Mouse (Mus musculus) midbrain, embryonic 10.5 days (tissue): ENCODE measurements at regions not wholly inside any gene's neighbourhood (a gene's known extent, or its start where the extent isn't known, plus 50 kb on each side); places are given as distances from the start of the nearest gene placed in this dataset.

ENCODE experiments used
- DNase-seq: peaks from one replicate; pipeline ENCODE4 v3.0.0-alpha.2; 2017; ENCODE audit warnings: low spot score
- H3K27ac ChIP-seq: fragments of 300-500 bp; sonication (generic); replicated peaks from 2 replicates; pipeline ENCODE4 v1.5.1; 2016; ENCODE audit warnings: mild to moderate bottlenecking
- H3K27me3 ChIP-seq: fragments of 300-500 bp; sonication (generic); 2 replicates; pipeline ENCODE4 v1.6.1; 2016; ENCODE audit warnings: low read depth, mild to moderate bottlenecking; ENCODE audit not compliant: poor library complexity, severe bottlenecking
- H3K36me3 ChIP-seq: fragments of 300-500 bp; sonication (generic); 2 replicates; pipeline ENCODE4 v1.6.1; 2016; ENCODE audit warnings: mild to moderate bottlenecking, moderate library complexity
- H3K4me1 ChIP-seq: fragments of 300-500 bp; sonication (generic); 2 replicates; pipeline ENCODE4 v1.6.1; 2016
- H3K4me3 ChIP-seq: fragments of 300-500 bp; sonication (generic); 2 replicates; pipeline ENCODE4 v1.5.1; 2016; ENCODE audit warnings: mild to moderate bottlenecking, moderate library complexity
- H3K9me3 ChIP-seq: fragments of 300-500 bp; sonication (generic); replicated peaks from 2 replicates; pipeline ENCODE4 v1.6.1; 2016; ENCODE audit warnings: mild to moderate bottlenecking
- WGBS: fragments of 180-500 bp; shearing (Covaris S2); methylation state at CpG from one replicate; pipeline ENCODE4 v1.1.7; 2016; 5-methylcytosine and 5-hydroxymethylcytosine counted together

DNA sequence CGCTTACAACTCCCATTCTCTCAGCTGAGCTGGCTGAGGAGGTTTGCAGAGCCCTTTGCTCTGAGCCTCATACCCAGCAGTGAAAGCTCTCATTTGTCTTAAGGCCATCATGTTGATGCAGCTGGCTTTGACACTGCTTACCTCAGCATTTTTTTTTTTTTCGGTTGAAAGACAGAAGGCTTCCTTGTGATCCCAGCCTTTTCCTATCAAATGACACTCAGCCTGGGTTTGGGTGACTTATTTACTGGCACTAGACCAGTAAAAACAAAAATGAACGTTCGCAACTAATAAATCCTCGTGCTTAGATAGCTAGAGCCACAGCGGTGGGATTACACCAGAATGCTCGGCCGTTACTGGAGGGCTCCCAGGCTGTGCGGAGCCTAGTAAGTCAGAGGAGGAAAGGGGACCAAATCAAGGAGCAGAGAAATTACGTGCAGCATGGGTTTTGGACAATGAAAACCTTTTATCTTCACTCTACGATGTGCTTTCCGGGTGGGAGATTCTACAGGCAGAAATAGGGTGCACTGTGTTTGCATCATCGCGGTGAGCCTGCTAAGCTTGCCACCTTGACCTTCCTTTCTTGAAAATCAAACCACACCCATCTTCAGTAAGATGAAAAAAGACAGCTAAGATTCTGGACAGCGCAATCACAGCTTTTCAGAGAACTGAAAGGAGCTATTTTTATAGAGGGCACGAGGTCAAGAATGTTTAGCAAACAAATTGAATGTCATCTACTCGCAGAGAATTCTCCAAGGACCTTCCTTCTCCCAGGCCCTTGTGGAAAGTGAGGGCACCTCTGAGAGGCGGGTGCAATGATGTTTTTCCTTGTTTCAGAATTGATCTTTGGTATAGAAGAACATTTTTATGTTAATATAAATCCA lies 302.3 kb upstream of the Mpdz start:
- Histone ChIP-seq H3K27ac (peak overlapping the region; percentile 92), H3K36me3 (no peaks in the 10 kb centered on the region), H3K4me1 (peaks cover 30% of the 10 kb centered on the region), H3K9me3 (no peaks in the 10 kb centered on the region), H3K4me3 (peak overlapping the region; percentile 29), H3K27me3 (no peaks in the 10 kb centered on the region)
- DNase-seq = no peak
- WGBS = 21% methylated on average over 18 of the region's 18 CpGs

DNA sequence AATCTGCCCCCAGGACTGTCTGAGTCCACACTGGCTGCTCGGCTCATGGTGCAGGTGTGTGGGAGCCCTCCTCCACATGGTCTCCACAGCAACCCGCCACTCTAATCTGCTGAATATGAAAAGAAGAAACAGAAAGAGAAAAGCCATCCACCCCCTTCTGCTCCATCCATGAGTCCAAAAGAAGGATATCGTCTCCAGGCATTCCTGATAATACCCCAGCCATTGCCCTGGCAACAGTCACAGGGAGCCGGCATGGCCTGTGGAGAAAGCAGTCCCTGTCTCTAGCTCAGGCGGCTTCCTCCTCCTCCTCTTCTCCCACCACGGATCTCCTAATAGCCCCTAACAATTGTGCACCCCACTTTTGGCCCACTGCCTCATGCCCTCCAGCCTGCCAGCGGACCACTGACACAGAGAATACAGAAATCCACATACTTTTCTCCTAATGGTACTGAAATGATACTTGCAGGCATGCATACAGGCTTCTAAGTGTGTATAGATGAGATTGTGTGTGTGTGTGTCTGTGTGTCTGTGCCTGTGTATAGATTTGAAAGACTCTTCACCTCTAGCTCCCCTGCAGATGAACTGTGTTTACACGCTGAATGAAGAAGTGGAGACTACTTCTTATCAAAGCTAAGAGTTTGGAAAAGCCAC lies 301.5 kb upstream of the Mpdz start:
- peak; percentile 90 for DNase-seq
- H3K27me3 ChIP-seq = no peaks in the 10 kb centered on the region
- no peaks in the 10 kb centered on the region for H3K36me3 ChIP-seq
- peak overlapping the region; percentile 92 for H3K27ac ChIP-seq
- peak overlapping the region; percentile 29 for H3K4me3 ChIP-seq
- peaks cover 30% of the 10 kb centered on the region for H3K4me1 ChIP-seq
- H3K9me3 ChIP-seq = no peaks in the 10 kb centered on the region
- WGBS = 14% methylated on average over 8 of the region's 8 CpGs

DNA sequence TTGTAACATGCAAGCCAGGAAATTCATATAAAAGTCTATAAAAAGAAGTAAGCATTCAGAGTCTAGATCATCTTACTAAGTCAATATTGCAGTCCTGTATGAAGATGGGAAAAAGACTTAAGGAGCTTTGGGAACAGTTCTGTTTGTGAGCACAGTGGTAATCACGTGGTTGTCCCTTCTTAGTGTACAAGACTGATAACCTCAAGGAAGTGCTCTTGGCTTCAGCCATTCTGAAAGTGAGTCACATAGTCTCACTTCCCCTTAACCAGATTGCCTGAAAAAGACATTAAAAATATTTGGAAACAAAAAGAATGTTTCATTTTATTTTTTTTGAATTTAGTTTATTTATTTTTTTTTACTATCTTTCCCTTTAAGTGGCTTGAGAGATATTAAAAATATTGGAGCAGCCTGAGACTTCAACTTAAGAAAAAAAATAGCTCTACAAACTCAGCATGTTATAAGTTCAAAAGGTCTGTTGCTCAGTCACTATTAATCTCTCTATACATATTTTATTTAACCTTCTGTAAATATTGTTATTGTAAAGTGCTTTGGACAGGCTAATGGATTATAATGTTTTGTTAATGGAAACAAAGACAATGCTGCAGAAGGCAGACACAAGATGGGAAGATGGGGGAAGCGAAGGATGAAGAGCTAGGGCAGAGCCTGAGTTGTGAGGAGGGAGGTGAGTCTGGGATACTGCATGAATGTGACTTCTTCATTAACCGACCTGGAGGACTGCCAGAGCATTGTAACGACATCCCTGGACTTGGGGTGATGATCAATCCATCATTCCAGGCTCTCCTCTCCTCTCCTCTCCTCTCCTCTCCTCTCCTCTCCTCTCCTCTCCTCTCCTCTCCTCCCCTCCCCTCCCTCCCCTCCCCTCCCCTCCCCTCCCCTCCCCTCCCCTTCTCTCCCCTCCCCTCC lies 300.2 kb upstream of the Mpdz start:
- Histone ChIP-seq H3K27me3 (no peaks in the 10 kb centered on the region), H3K36me3 (no peaks in the 10 kb centered on the region), H3K4me1 (peaks cover 34% of the 10 kb centered on the region), H3K4me3 (no peak overlapping the region), H3K27ac (peak overlapping the region; percentile 92), H3K9me3 (no peaks in the 10 kb centered on the region)
- no peak for DNase-seq
- 72% methylated on average over 4 of the region's 4 CpGs for WGBS

- Histone ChIP-seq H3K9me3 (no peaks in the 10 kb centered on the region), H3K4me3 (no peak overlapping the region), H3K4me1 (peaks cover 4% of the 10 kb centered on the region; the same call in 1 of the 2 replicates), H3K36me3 (no peaks in the 10 kb centered on the region), H3K27me3 (no peaks in the 10 kb centered on the region), H3K27ac (no peak overlapping the region)
- no peak for DNase-seq
- WGBS = 98% methylated on average over 2 of the region's 2 CpGs
Measured at GRCm38 (mm10) chr4:81734391-81734790, 291.8 kb upstream of the Mpdz start.

DNA sequence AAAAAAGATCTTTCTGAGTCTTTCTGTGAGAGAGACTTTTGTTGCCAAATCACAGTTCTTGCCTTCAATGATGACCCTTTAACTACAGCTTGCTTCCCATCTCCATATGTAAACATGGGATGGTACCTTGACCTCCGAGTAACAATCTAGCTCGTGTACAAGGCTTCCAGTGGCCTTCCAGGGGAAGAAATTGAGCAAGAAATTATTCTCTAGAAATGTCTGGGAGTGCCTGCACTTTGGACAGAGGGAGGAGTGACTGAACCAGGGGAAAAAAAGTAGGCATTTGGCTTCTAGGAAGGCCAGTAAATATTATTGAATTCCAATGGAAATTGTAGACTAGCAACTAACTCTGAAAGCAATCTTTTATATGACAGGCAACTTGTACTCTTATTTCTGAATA lies 287.8 kb upstream of the Mpdz start:
- Histone ChIP-seq H3K4me3 (no peak overlapping the region), H3K36me3 (no peaks in the 10 kb centered on the region), H3K27ac (no peak overlapping the region), H3K4me1 (peaks cover 29% of the 10 kb centered on the region), H3K27me3 (no peaks in the 10 kb centered on the region), H3K9me3 (no peaks in the 10 kb centered on the region)
- no peak for DNase-seq
- WGBS = 89% methylated on average over 2 of the region's 2 CpGs

- H3K36me3 ChIP-seq = no peaks in the 10 kb centered on the region
- no peak overlapping the region for H3K4me3 ChIP-seq
- H3K4me1 ChIP-seq = peaks cover 29% of the 10 kb centered on the region
- DNase-seq = no peak
- WGBS = 85% methylated on average over 3 of the region's 3 CpGs
- peak overlapping the region; percentile 88; the same call in 1 of the 2 replicates for H3K27ac ChIP-seq
- no peaks in the 10 kb centered on the region for H3K27me3 ChIP-seq
- H3K9me3 ChIP-seq = no peaks in the 10 kb centered on the region
Measured at GRCm38 (mm10) chr4:81728961-81729360, 286.3 kb upstream of the Mpdz start.

DNA sequence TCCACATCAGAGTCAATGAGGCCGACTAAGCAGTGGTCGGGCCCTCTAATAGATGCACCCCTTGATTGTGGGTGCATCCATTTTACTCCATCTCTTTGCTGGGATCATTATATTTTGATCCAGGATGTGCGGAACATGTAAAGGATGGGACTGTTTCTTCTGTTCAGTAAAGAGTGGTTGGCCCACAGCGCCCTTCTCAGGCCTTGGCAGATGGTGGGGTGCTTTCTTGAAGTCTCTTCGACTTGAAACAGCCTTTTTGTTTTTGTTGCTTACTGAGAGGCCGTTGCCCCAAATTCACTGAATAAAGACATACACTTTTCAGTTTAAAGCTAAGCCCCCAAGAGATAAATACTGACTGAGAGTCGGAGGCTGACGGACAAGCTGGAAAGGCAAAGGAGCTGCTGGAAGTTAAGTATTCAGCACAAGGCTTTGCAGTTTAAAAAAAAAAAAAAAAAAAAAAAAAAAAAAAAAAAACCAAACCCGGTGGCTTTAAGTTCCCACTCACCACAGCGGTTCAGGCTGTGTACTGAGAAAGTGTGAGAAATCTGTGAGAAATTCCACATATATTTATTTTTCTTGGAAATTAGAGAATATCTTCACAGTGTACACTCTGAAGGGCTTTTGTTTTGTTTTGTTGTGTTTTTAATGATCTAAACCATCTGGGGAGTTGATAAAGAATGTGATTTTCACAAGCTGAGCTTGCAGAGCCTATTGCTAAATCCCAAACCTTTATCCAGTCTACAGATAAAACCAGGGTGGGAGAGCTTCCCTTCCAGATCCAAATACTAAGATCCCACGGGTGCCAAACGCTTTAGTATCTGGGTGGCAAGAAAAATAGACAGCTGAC lies 285.3 kb upstream of the Mpdz start:
- Histone ChIP-seq H3K4me1 (peaks cover 29% of the 10 kb centered on the region), H3K27ac (peak overlapping the region; percentile 88), H3K36me3 (no peaks in the 10 kb centered on the region), H3K27me3 (no peaks in the 10 kb centered on the region), H3K9me3 (no peaks in the 10 kb centered on the region), H3K4me3 (no peak overlapping the region)
- DNase-seq = peak; percentile 15
- 44% methylated on average over 12 of the region's 12 CpGs for WGBS

- peak overlapping the region; percentile 88 for H3K27ac ChIP-seq
- no peaks in the 10 kb centered on the region for H3K36me3 ChIP-seq
- H3K4me3 ChIP-seq = no peak overlapping the region
- no peaks in the 10 kb centered on the region for H3K27me3 ChIP-seq
- WGBS = 53% methylated on average over 16 of the region's 16 CpGs
- no peaks in the 10 kb centered on the region for H3K9me3 ChIP-seq
- peaks cover 29% of the 10 kb centered on the region for H3K4me1 ChIP-seq
- peak; percentile 23 for DNase-seq
Measured at GRCm38 (mm10) chr4:81726761-81727723, 284.4 kb upstream of the Mpdz start.

GRCm38 (mm10) chr4:81724751-81725150 lies 282.1 kb upstream of the Mpdz start:
- 92% methylated on average over 2 of the region's 2 CpGs for WGBS
- Histone ChIP-seq H3K36me3 (no peaks in the 10 kb centered on the region), H3K27me3 (no peaks in the 10 kb centered on the region), H3K27ac (no peak overlapping the region), H3K4me1 (peaks cover 29% of the 10 kb centered on the region), H3K9me3 (no peaks in the 10 kb centered on the region), H3K4me3 (no peak overlapping the region)
- DNase-seq = no peak

- Histone ChIP-seq H3K27ac (no peak overlapping the region), H3K27me3 (no peaks in the 10 kb centered on the region), H3K4me3 (no peak overlapping the region), H3K9me3 (no peaks in the 10 kb centered on the region), H3K4me1 (no peaks in the 10 kb centered on the region), H3K36me3 (no peaks in the 10 kb centered on the region)
- no peak for DNase-seq
- 83% methylated on average over 1 of the region's 1 CpGs for WGBS
Measured at GRCm38 (mm10) chr4:81712378-81712777, 269.8 kb upstream of the Mpdz start.

DNA sequence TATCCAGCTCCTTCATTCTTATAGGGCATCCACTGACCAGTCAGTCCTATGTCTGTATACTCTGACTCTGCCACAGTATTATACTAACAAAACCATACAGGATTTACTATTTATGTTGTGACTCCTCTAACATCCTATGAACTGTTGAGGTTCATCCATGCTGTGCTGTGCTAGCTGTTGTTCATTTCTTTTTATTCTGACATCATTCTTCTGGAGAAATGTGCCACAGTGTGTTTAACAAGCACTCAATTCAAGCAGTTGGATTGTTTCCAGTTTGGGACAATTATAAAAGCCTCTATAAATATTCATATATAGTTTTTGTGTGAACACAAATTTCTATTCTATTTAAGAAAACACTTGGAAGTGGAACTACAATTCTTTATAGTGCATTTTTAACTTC lies 252.6 kb upstream of the Mpdz start:
- Histone ChIP-seq H3K4me1 (no peaks in the 10 kb centered on the region), H3K36me3 (no peaks in the 10 kb centered on the region), H3K27ac (no peak overlapping the region), H3K4me3 (no peak overlapping the region), H3K27me3 (no peaks in the 10 kb centered on the region), H3K9me3 (no peaks in the 10 kb centered on the region)
- no peak for DNase-seq
